Mouse (Mus musculus): ENCODE results near the gene 2310022A10Rik. TPM values are rescaled to one million over a fixed set of nuclear protein-coding genes. Genes with fewer than 3 reads are reported as not detected.

Gene 2310022A10Rik
- polyA plus RNA-seq, 1 experiment from 2014 or later, result 25.1 TPM

DNA sequence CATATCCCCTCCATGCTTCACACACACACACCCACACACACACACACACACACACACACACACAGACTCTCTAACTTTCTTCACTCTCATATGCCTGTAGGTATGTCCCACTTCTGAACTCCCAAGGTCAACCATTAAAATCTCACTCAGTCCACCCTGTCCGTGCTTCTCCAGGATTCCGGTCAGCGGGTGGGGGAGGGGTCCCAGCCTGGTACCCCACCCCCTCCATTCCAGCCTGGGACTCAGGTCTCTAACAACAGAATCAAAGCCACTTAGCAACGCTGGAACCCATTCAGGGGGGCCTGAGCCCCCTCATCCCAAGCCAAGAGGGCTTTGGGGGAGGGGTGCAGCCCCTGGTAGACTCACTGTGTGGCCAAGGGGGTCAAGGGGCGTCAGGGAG, 30.1 kb upstream of the 2310022A10Rik start, which contains the start of gene Hipk4:
Hipk4 (plus strand) TSS at position 301 of the 400 bp plus-strand sequence.
- Histone ChIP-seq H3K4me1 (ENCODE audit: insufficient read depth, low read length) (no peaks in the 10 kb centered on the region), H3K27me3 (ENCODE audit: insufficient read depth, low read length) (no peaks in the 10 kb centered on the region), H3K9ac (replicated peaks; ENCODE audit: low read length) (no peak within 1 kb of the TSS), H3K9me3 (ENCODE audit: low read length) (peaks cover 5% of the 10 kb centered on the region; the same call in 1 of the 2 replicates), H3K4me2 (replicated peaks; ENCODE audit: low read depth, low read length) (no peak within 1 kb of the TSS), H3K4me3 (ENCODE audit: low read length) (no peak within 1 kb of the TSS), H3K36me3 (ENCODE audit: insufficient read depth, low read length) (0 out of 2 replicates have a peak, but pooled peaks cover 2% of the 10 kb centered on the region), H3K27ac (ENCODE audit: low read length) (no peak within 1 kb of the TSS)
- ATAC-seq (ENCODE audit: low FRiP score, low TSS enrichment), result no peak
- WGBS, result 60% methylated on average over 5 of the region's 5 CpGs

DNA sequence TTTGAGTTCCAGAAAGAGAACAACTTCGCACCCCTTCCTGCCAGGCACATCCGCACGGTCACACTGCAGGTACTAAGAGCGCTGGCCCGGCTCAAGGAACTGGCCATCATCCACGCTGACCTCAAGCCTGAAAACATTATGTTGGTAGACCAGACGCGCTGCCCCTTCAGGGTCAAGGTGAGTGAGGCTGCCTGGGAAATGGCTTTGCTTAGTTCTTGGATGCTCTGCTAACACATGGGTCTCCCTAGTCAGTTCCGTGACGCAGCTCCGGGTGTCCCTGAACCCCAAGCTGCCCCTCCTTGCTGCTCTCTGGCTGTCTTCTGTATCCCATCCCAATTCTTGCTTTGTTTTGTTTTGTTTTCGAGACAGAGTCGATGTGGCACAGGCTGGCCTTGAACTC, 29.2 kb upstream of the 2310022A10Rik start:
- no peaks in the 10 kb centered on the region for H3K27me3 ChIP-seq (ENCODE audit: insufficient read depth, low read length)
- no peak overlapping the region for H3K4me3 ChIP-seq (ENCODE audit: low read length)
- 93% methylated on average over 13 of the region's 13 CpGs for WGBS
- no peak for ATAC-seq (ENCODE audit: low FRiP score, low TSS enrichment)
- no peak overlapping the region for H3K4me2 ChIP-seq (replicated peaks; ENCODE audit: low read depth, low read length)
- H3K9me3 ChIP-seq (ENCODE audit: low read length), result peaks cover 5% of the 10 kb centered on the region; the same call in 1 of the 2 replicates
- no peaks in the 10 kb centered on the region for H3K4me1 ChIP-seq (ENCODE audit: insufficient read depth, low read length)
- no peak overlapping the region for H3K9ac ChIP-seq (replicated peaks; ENCODE audit: low read length)
- H3K36me3 ChIP-seq (ENCODE audit: insufficient read depth, low read length), result 0 out of 2 replicates have a peak, but pooled peaks cover 2% of the 10 kb centered on the region
- no peak overlapping the region for H3K27ac ChIP-seq (ENCODE audit: low read length)

DNA sequence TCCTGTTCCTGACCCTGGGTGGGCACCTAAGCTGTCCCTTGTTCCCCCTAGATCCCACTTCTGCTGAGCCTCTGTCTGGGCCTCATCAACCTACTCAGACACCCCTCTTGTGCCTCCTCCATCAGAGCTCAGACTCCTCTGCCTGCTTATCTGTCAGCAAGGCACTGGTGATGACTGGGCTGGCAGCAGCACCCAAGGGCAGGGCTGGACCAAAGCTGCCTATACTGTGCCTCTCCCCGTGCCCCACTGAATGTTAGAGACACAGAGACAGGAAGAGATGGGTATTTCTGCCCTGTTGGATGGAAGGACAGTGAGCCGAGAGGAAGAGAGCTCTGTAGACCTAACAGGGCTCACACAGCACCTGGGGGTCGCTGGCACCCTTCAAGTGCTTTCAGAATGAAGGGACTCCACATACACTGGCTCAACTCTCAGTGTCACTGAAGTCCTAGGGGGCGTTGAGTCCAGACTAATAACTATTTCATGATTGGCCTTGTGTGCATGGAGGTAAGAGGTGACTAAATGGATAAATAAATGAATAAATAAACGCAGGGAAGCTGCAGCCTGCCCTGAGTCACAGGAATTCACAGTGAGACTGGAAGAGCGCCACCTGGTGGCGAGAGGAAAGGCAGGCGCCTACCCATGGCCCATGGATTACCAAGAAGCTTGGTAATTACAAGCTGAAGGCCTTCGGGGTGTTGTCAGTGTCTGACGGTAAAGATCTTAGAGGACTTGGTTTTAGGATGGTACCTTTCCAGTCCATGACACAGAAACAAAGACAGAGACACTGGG, 26.8 kb upstream of the 2310022A10Rik start:
- Histone ChIP-seq H3K4me1 (ENCODE audit: insufficient read depth, low read length) (no peaks in the 10 kb centered on the region), H3K9me3 (ENCODE audit: low read length) (no peaks in the 10 kb centered on the region), H3K9ac (replicated peaks; ENCODE audit: low read length) (no peak overlapping the region), H3K4me2 (replicated peaks; ENCODE audit: low read depth, low read length) (no peak overlapping the region), H3K27ac (ENCODE audit: low read length) (no peak overlapping the region), H3K27me3 (ENCODE audit: insufficient read depth, low read length) (no peaks in the 10 kb centered on the region), H3K4me3 (ENCODE audit: low read length) (no peak overlapping the region), H3K36me3 (ENCODE audit: insufficient read depth, low read length) (0 out of 2 replicates have a peak, but pooled peaks cover 7% of the 10 kb centered on the region)
- ATAC-seq (ENCODE audit: low FRiP score, low TSS enrichment), result peak; percentile 64
- WGBS, result 25% methylated on average over 10 of the region's 10 CpGs

DNA sequence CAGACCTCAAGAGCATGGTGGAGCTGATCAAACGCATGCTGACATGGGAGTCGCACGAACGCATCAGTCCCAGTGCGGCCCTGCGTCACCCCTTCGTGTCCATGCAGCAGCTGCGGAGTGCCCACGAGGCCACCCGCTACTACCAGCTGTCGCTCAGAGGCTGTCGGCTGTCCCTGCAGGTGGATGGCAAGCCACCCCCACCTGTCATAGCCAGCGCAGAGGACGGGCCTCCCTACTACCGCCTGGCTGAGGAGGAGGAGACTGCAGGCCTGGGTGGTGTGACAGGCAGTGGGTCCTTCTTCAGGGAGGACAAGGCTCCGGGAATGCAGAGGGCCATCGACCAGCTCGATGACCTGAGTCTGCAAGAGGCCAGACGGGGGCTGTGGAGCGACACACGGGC, 24.0 kb upstream of the 2310022A10Rik start:
- WGBS, result 66% methylated on average over 21 of the region's 21 CpGs
- Histone ChIP-seq H3K27ac (ENCODE audit: low read length) (no peak overlapping the region), H3K9me3 (ENCODE audit: low read length) (no peaks in the 10 kb centered on the region), H3K4me1 (ENCODE audit: insufficient read depth, low read length) (no peaks in the 10 kb centered on the region), H3K4me3 (ENCODE audit: low read length) (no peak overlapping the region), H3K27me3 (ENCODE audit: insufficient read depth, low read length) (no peaks in the 10 kb centered on the region), H3K36me3 (ENCODE audit: insufficient read depth, low read length) (peaks cover 17% of the 10 kb centered on the region), H3K4me2 (replicated peaks; ENCODE audit: low read depth, low read length) (no peak overlapping the region), H3K9ac (replicated peaks; ENCODE audit: low read length) (no peak overlapping the region)
- no peak; the same call in 1 of the 2 replicates for ATAC-seq (ENCODE audit: low FRiP score, low TSS enrichment)

DNA sequence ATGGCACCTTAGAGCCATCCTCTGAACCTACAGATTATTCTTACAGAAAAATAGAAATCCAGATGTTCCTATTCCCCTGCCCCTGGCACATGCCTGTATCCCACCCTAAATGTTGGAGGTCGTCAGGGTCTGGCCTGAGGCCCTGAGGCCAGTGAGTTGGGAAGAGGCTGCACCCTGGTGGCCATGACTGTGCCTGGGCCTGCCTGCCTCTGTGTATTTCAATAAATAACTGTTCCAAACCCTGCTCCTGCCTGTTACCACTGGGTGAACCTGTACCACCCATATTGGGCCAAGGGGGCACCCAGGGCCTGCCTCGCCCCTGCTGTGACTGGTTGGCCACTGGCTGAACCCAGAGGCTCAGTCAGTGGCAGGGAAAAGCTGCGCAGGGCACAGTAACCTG, 22.1 kb upstream of the 2310022A10Rik start:
- Histone ChIP-seq H3K27ac (ENCODE audit: low read length) (no peak overlapping the region), H3K4me2 (replicated peaks; ENCODE audit: low read depth, low read length) (no peak overlapping the region), H3K4me1 (ENCODE audit: insufficient read depth, low read length) (no peaks in the 10 kb centered on the region), H3K27me3 (ENCODE audit: insufficient read depth, low read length) (no peaks in the 10 kb centered on the region), H3K4me3 (ENCODE audit: low read length) (no peak overlapping the region), H3K36me3 (ENCODE audit: insufficient read depth, low read length) (peaks cover 22% of the 10 kb centered on the region), H3K9ac (replicated peaks; ENCODE audit: low read length) (no peak overlapping the region), H3K9me3 (ENCODE audit: low read length) (no peaks in the 10 kb centered on the region)
- WGBS, result 78% methylated on average over 3 of the region's 3 CpGs
- ATAC-seq (ENCODE audit: low FRiP score, low TSS enrichment), result no peak

DNA sequence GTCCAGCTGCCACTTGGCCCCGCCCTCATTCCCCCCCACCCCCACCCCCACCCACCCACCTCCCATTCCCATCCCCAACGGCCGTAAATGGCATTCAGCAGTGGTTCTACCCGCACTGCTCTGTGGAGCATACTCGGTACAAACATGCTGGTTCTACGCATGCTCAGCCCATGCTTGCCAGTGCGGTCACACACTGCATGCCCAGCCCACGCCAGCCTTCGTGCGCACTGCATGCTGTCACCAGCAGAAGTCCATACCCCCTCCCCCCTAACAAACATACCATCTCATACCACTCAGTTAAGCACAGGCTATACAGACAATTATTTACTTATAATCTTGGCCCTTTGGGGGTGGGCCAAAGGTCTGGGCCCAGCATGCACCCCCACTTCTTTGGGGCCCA, 21.3 kb upstream of the 2310022A10Rik start:
- H3K4me1 ChIP-seq (ENCODE audit: insufficient read depth, low read length), result no peaks in the 10 kb centered on the region
- no peak overlapping the region for H3K27ac ChIP-seq (ENCODE audit: low read length)
- WGBS, result 88% methylated on average over 10 of the region's 10 CpGs
- ATAC-seq (ENCODE audit: low FRiP score, low TSS enrichment), result no peak
- peaks cover 23% of the 10 kb centered on the region for H3K36me3 ChIP-seq (ENCODE audit: insufficient read depth, low read length)
- H3K4me2 ChIP-seq (replicated peaks; ENCODE audit: low read depth, low read length), result no peak overlapping the region
- H3K9ac ChIP-seq (replicated peaks; ENCODE audit: low read length), result no peak overlapping the region
- no peaks in the 10 kb centered on the region for H3K9me3 ChIP-seq (ENCODE audit: low read length)
- H3K27me3 ChIP-seq (ENCODE audit: insufficient read depth, low read length), result no peaks in the 10 kb centered on the region
- H3K4me3 ChIP-seq (ENCODE audit: low read length), result no peak overlapping the region

DNA sequence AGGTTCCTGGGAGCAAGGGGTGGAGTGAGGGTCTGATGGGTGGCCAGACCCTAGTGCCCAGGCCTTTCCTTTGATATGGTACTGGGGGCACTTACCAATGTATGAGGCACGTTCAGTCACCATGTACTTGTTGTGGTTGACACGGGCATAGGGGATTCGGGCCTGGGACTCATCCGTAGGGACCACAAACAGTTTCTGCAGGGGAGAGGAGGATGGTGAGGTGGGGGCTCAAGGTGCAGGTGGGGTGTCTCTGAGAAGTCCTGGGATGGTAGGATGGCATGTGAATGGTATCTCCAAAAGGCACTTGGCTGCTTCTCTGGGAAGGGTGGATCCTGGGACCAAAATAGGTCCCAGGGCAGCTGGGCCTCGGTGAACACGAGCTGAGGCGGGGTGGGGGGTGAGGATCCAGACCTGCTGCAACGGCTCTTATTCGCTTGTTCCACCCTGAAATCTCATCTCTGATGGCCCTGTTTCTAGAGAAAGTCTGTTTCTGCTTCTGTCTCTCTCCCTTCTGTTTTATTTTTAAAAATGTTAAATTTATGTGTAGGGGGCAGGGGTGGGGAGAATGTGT, 20.5 kb upstream of the 2310022A10Rik start:
- H3K27ac ChIP-seq (ENCODE audit: low read length), result no peak overlapping the region
- no peaks in the 10 kb centered on the region for H3K9me3 ChIP-seq (ENCODE audit: low read length)
- no peaks in the 10 kb centered on the region for H3K27me3 ChIP-seq (ENCODE audit: insufficient read depth, low read length)
- no peak overlapping the region for H3K4me2 ChIP-seq (replicated peaks; ENCODE audit: low read depth, low read length)
- H3K9ac ChIP-seq (replicated peaks; ENCODE audit: low read length), result no peak overlapping the region
- peaks cover 23% of the 10 kb centered on the region for H3K36me3 ChIP-seq (ENCODE audit: insufficient read depth, low read length)
- H3K4me1 ChIP-seq (ENCODE audit: insufficient read depth, low read length), result no peaks in the 10 kb centered on the region
- no peak overlapping the region for H3K4me3 ChIP-seq (ENCODE audit: low read length)
- no peak for ATAC-seq (ENCODE audit: low FRiP score, low TSS enrichment)
- 91% methylated on average over 9 of the region's 9 CpGs for WGBS

DNA sequence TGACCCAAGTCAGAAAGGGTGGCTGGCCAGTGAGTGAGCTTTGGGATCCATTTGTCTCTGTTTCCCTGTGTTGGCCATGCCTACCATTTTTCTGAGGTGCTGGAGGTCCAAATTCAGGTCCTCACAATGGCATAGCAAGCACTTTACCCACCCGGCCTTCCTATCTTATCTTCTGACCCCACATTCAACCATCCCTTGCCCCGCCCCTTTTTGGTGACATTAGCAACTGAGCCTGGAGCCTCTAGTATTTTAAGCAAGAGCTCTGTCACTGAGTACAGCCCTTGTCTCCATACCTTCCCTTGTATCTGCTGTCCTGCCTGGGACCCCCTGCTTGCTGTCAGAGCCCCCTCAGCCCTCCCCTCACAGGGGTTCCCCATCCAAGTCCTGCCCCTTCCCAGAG, 17.6 kb upstream of the 2310022A10Rik start:
- Histone ChIP-seq H3K27ac (ENCODE audit: low read length) (no peak overlapping the region), H3K9ac (replicated peaks; ENCODE audit: low read length) (no peak overlapping the region), H3K36me3 (ENCODE audit: insufficient read depth, low read length) (peaks cover 22% of the 10 kb centered on the region), H3K4me3 (ENCODE audit: low read length) (no peak overlapping the region), H3K9me3 (ENCODE audit: low read length) (no peaks in the 10 kb centered on the region), H3K4me1 (ENCODE audit: insufficient read depth, low read length) (no peaks in the 10 kb centered on the region), H3K27me3 (ENCODE audit: insufficient read depth, low read length) (no peaks in the 10 kb centered on the region), H3K4me2 (replicated peaks; ENCODE audit: low read depth, low read length) (no peak overlapping the region)
- 92% methylated on average over 2 of the region's 2 CpGs for WGBS
- ATAC-seq (ENCODE audit: low FRiP score, low TSS enrichment), result no peak

- no peaks in the 10 kb centered on the region for H3K4me1 ChIP-seq (ENCODE audit: insufficient read depth, low read length)
- WGBS, result 87% methylated on average over 6 of the region's 6 CpGs
- no peak overlapping the region for H3K4me3 ChIP-seq (ENCODE audit: low read length)
Observed at GRCm38 (mm10) chr7:27536618-27537017, 16.4 kb upstream of the 2310022A10Rik start.

DNA sequence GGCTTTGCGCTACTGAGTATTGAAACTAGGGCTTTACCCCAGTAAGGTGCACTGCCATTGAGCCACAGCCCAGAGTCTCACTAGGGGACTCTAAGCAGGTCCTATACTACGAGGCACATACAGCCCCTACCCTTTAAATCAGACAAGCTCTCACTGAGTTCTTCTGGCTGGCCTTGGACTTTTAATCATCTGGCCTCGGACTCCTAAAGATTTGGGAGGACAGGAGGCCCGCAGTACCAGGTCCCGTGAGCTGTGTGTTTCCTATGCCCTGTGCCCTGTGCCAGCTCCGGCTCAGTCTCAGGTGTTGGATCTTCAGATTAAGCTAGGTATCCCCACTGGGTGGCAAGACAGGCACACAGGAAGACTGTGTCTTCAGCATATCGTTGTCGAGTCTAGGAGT, 15.0 kb upstream of the 2310022A10Rik start:
- Histone ChIP-seq H3K4me1 (ENCODE audit: insufficient read depth, low read length) (peaks cover 6% of the 10 kb centered on the region), H3K4me2 (replicated peaks; ENCODE audit: low read depth, low read length) (no peak overlapping the region), H3K27ac (ENCODE audit: low read length) (no peak overlapping the region), H3K36me3 (ENCODE audit: insufficient read depth, low read length) (peaks cover 7% of the 10 kb centered on the region; the same call in 1 of the 2 replicates), H3K9ac (replicated peaks; ENCODE audit: low read length) (no peak overlapping the region), H3K27me3 (ENCODE audit: insufficient read depth, low read length) (no peaks in the 10 kb centered on the region), H3K4me3 (ENCODE audit: low read length) (no peak overlapping the region), H3K9me3 (ENCODE audit: low read length) (no peaks in the 10 kb centered on the region)
- WGBS, result 74% methylated on average over 8 of the region's 8 CpGs
- ATAC-seq (ENCODE audit: low FRiP score, low TSS enrichment), result no peak

More at GRCm38 (mm10) chr7:27536618-27537017, 16.4 kb upstream of the 2310022A10Rik start:
- no peak for ATAC-seq (ENCODE audit: low FRiP score, low TSS enrichment)
- no peak overlapping the region for H3K27ac ChIP-seq (ENCODE audit: low read length)
- no peak overlapping the region for H3K4me2 ChIP-seq (replicated peaks; ENCODE audit: low read depth, low read length)
- no peaks in the 10 kb centered on the region for H3K9me3 ChIP-seq (ENCODE audit: low read length)
- no peak overlapping the region for H3K9ac ChIP-seq (replicated peaks; ENCODE audit: low read length)
- no peaks in the 10 kb centered on the region for H3K27me3 ChIP-seq (ENCODE audit: insufficient read depth, low read length)
- peaks cover 16% of the 10 kb centered on the region for H3K36me3 ChIP-seq (ENCODE audit: insufficient read depth, low read length)
